Mouse (Mus musculus): ENCODE measurements around the gene Ptgdr. TPM values are rescaled to one million over a fixed set of nuclear protein-coding genes. Genes with fewer than 3 reads are reported as not detected.
"Not testable (repeated sequence)": the region's sequence is repeated elsewhere in the genome, so short reads cannot be mapped to it uniquely, and the experiment has no call there.

Gene Ptgdr
- total RNA-seq, 2 experiments from 2014 or later: 0.63 to 0.77 TPM

- intact Hi-C loops (cut with DNase I): no loop called here
- DNase-seq (ENCODE audit: low spot score in 2 of 2): no peak
These were observed 37.8 kb downstream of the Ptgdr start for GRCm38 (mm10) chr14:44821177-44822057.

- DNase-seq (ENCODE audit: low spot score in 2 of 2); intact Hi-C loops (cut with DNase I): not testable (repeated sequence)
These were observed 46.0 kb downstream of the Ptgdr start for GRCm38 (mm10) chr14:44813152-44813551.

Other genes with a start within 250 kb of the Ptgdr start
- not detected for gene Gm5624, start 231.4 kb downstream of the Ptgdr start, total RNA-seq (2021)
- gene Gm8257, start 152.9 kb downstream of the Ptgdr start, total RNA-seq (2021): not detected
- gene Gm8267, start 109.0 kb downstream of the Ptgdr start, total RNA-seq (2021): not detected
- under 1 TPM; 0.24 to 0.40 TPM for gene Ptger2, start 128.8 kb upstream of the Ptgdr start, total RNA-seq (2021)